Mouse (Mus musculus): Measurements from ENCODE around the gene Oxsr1. TPM values are rescaled to one million over a fixed set of nuclear protein-coding genes. Genes with fewer than 3 reads are reported as not detected.
"Not testable (repeated sequence)": the region's sequence is repeated elsewhere in the genome, so short reads cannot be mapped to it uniquely, and the experiment has no call there.

The Oxsr1 gene
- polyA plus RNA-seq, 1 experiment from 2014 or later, result 13.0 TPM

GRCm38 (mm10) chr9:119240286-119240997, 81.8 kb downstream of the Oxsr1 start:
- H3K4me2 ChIP-seq (replicated peaks), result no peak overlapping the region
- H3K9ac ChIP-seq (replicated peaks), result no peak overlapping the region
- H3K27me3 ChIP-seq, result no peaks in the 10 kb centered on the region
- ATAC-seq, result no peak
- no peak overlapping the region for H3K4me3 ChIP-seq (replicated peaks)
- H3K9me3 ChIP-seq, result no peaks in the 10 kb centered on the region
- peaks cover 61% of the 10 kb centered on the region for H3K36me3 ChIP-seq
- WGBS, result 86% methylated on average over 10 of the region's 10 CpGs
- H3K4me1 ChIP-seq (replicated peaks), result no peaks in the 10 kb centered on the region
- H3K27ac ChIP-seq, result no peak overlapping the region

- Histone ChIP-seq H3K4me3 (replicated peaks) (no peak overlapping the region), H3K27me3 (no peaks in the 10 kb centered on the region), H3K4me2 (replicated peaks) (no peak overlapping the region), H3K27ac (no peak overlapping the region), H3K4me1 (replicated peaks) (no peaks in the 10 kb centered on the region), H3K36me3 (peaks cover 56% of the 10 kb centered on the region), H3K9ac (replicated peaks) (no peak overlapping the region), H3K9me3 (no peaks in the 10 kb centered on the region)
- WGBS, result 97% methylated on average over 3 of the region's 3 CpGs
- no peak for ATAC-seq
Measured at GRCm38 (mm10) chr9:119239274-119239673, 83.0 kb downstream of the Oxsr1 start.

- Histone ChIP-seq H3K4me3 (replicated peaks) (no peak overlapping the region), H3K4me1 (replicated peaks) (no peaks in the 10 kb centered on the region), H3K36me3 (peaks cover 52% of the 10 kb centered on the region), H3K27ac (no peak overlapping the region), H3K4me2 (replicated peaks) (no peak overlapping the region), H3K9ac (replicated peaks) (no peak overlapping the region), H3K27me3 (no peaks in the 10 kb centered on the region), H3K9me3 (no peaks in the 10 kb centered on the region)
- 92% methylated on average over 4 of the region's 4 CpGs for WGBS
- ATAC-seq, result no peak
Measured at GRCm38 (mm10) chr9:119238796-119239195, 83.4 kb downstream of the Oxsr1 start.

- H3K9ac ChIP-seq (replicated peaks), result no peak overlapping the region
- H3K27me3 ChIP-seq, result no peaks in the 10 kb centered on the region
- no peak overlapping the region for H3K4me2 ChIP-seq (replicated peaks)
- 96% methylated on average over 7 of the region's 7 CpGs for WGBS
- H3K4me3 ChIP-seq (replicated peaks), result no peak overlapping the region
- no peak for ATAC-seq
- H3K9me3 ChIP-seq, result no peaks in the 10 kb centered on the region
- H3K4me1 ChIP-seq (replicated peaks), result no peaks in the 10 kb centered on the region
- 0 out of 2 replicates have a peak, but pooled peaks cover 5% of the 10 kb centered on the region for H3K36me3 ChIP-seq
- H3K27ac ChIP-seq, result no peak overlapping the region
Measured at GRCm38 (mm10) chr9:119231552-119231951, 90.7 kb downstream of the Oxsr1 start.

- Histone ChIP-seq H3K27ac (no peak overlapping the region), H3K9ac (replicated peaks) (no peak overlapping the region), H3K4me1 (replicated peaks) (no peaks in the 10 kb centered on the region), H3K27me3 (no peaks in the 10 kb centered on the region), H3K4me3 (replicated peaks) (no peak overlapping the region), H3K36me3 (peaks cover 6% of the 10 kb centered on the region), H3K4me2 (replicated peaks) (no peak overlapping the region), H3K9me3 (no peaks in the 10 kb centered on the region)
- no peak for ATAC-seq
- 90% methylated on average over 2 of the region's 2 CpGs for WGBS
Measured at GRCm38 (mm10) chr9:119230829-119231228, 91.4 kb downstream of the Oxsr1 start.

GRCm38 (mm10) chr9:119220249-119220648, 102.0 kb downstream of the Oxsr1 start:
- Histone ChIP-seq H3K4me2 (replicated peaks) (no peak overlapping the region), H3K36me3 (peaks cover 27% of the 10 kb centered on the region), H3K9me3 (no peaks in the 10 kb centered on the region), H3K9ac (replicated peaks) (no peak overlapping the region), H3K27me3 (no peaks in the 10 kb centered on the region), H3K27ac (no peak overlapping the region), H3K4me3 (replicated peaks) (no peak overlapping the region), H3K4me1 (replicated peaks) (no peaks in the 10 kb centered on the region)
- ATAC-seq, result no peak
- WGBS, result 93% methylated on average over 4 of the region's 4 CpGs

- no peaks in the 10 kb centered on the region for H3K9me3 ChIP-seq
- H3K36me3 ChIP-seq, result peaks cover 25% of the 10 kb centered on the region
- H3K27me3 ChIP-seq, result no peaks in the 10 kb centered on the region
- ATAC-seq, result no peak
- WGBS, result 90% methylated on average over 2 of the region's 2 CpGs
- no peak overlapping the region for H3K4me2 ChIP-seq (replicated peaks)
- no peak overlapping the region for H3K4me3 ChIP-seq (replicated peaks)
- no peak overlapping the region for H3K27ac ChIP-seq
- no peaks in the 10 kb centered on the region for H3K4me1 ChIP-seq (replicated peaks)
- H3K9ac ChIP-seq (replicated peaks), result no peak overlapping the region
Measured at GRCm38 (mm10) chr9:119219667-119220066, 102.6 kb downstream of the Oxsr1 start.

GRCm38 (mm10) chr9:119215341-119215740, 106.9 kb downstream of the Oxsr1 start:
- not testable (repeated sequence) for H3K4me2 ChIP-seq (replicated peaks); H3K9me3 ChIP-seq; ATAC-seq; H3K9ac ChIP-seq (replicated peaks); H3K4me1 ChIP-seq (replicated peaks); H3K27me3 ChIP-seq; H3K27ac ChIP-seq; H3K4me3 ChIP-seq (replicated peaks)
- H3K36me3 ChIP-seq, result 0 out of 2 replicates have a peak, but pooled peaks cover 11% of the 10 kb centered on the region
- 96% methylated on average over 2 of the region's 2 CpGs for WGBS

- Histone ChIP-seq H3K4me1 (replicated peaks) (no peaks in the 10 kb centered on the region), H3K27me3 (no peaks in the 10 kb centered on the region), H3K4me3 (replicated peaks) (no peak overlapping the region), H3K27ac (no peak overlapping the region), H3K9ac (replicated peaks) (no peak overlapping the region), H3K4me2 (replicated peaks) (no peak overlapping the region), H3K9me3 (no peaks in the 10 kb centered on the region), H3K36me3 (0 out of 2 replicates have a peak, but pooled peaks cover 11% of the 10 kb centered on the region)
- WGBS, result 94% methylated on average over 6 of the region's 6 CpGs
- no peak for ATAC-seq
Measured at GRCm38 (mm10) chr9:119214601-119215000, 107.6 kb downstream of the Oxsr1 start.

- Histone ChIP-seq H3K36me3 (0 out of 2 replicates have a peak, but pooled peaks cover 7% of the 10 kb centered on the region), H3K27ac (no peak overlapping the region), H3K4me2 (replicated peaks) (no peak overlapping the region), H3K4me3 (replicated peaks) (no peak overlapping the region), H3K9me3 (no peaks in the 10 kb centered on the region), H3K9ac (replicated peaks) (no peak overlapping the region), H3K4me1 (replicated peaks) (no peaks in the 10 kb centered on the region), H3K27me3 (no peaks in the 10 kb centered on the region)
- WGBS, result 75% methylated on average over 8 of the region's 8 CpGs
- no peak for ATAC-seq
Measured at GRCm38 (mm10) chr9:119212996-119213395, 109.2 kb downstream of the Oxsr1 start.

GRCm38 (mm10) chr9:119208998-119209397, 113.2 kb downstream of the Oxsr1 start, which contains the start of gene Slc22a13:
Gene Slc22a13 (minus strand): TSS chr9:119209098.
- no peak for ATAC-seq
- H3K4me1 ChIP-seq (replicated peaks), result no peaks in the 10 kb centered on the region
- no peak within 1 kb of the TSS for H3K9ac ChIP-seq (replicated peaks)
- no peaks in the 10 kb centered on the region for H3K27me3 ChIP-seq
- H3K4me3 ChIP-seq (replicated peaks), result no peak within 1 kb of the TSS
- H3K27ac ChIP-seq, result no peak within 1 kb of the TSS
- peaks cover 8% of the 10 kb centered on the region for H3K9me3 ChIP-seq
- H3K4me2 ChIP-seq (replicated peaks), result no peak within 1 kb of the TSS
- no peaks in the 10 kb centered on the region for H3K36me3 ChIP-seq
- WGBS, result 96% methylated on average over 4 of the region's 4 CpGs

- H3K4me2 ChIP-seq (replicated peaks), result no peak overlapping the region
- no peaks in the 10 kb centered on the region for H3K27me3 ChIP-seq
- 83% methylated on average over 4 of the region's 4 CpGs for WGBS
- H3K36me3 ChIP-seq, result no peaks in the 10 kb centered on the region
- no peak overlapping the region for H3K4me3 ChIP-seq (replicated peaks)
- ATAC-seq, result no peak
- peaks cover 8% of the 10 kb centered on the region for H3K9me3 ChIP-seq
- H3K4me1 ChIP-seq (replicated peaks), result no peaks in the 10 kb centered on the region
- H3K9ac ChIP-seq (replicated peaks), result no peak overlapping the region
- H3K27ac ChIP-seq, result no peak overlapping the region
Measured at GRCm38 (mm10) chr9:119207113-119207512, 115.1 kb downstream of the Oxsr1 start.

- Histone ChIP-seq H3K36me3 (no peaks in the 10 kb centered on the region), H3K4me1 (replicated peaks) (no peaks in the 10 kb centered on the region), H3K9ac (replicated peaks) (no peak overlapping the region), H3K27ac (no peak overlapping the region), H3K4me2 (replicated peaks) (no peak overlapping the region), H3K9me3 (peaks cover 8% of the 10 kb centered on the region), H3K4me3 (replicated peaks) (no peak overlapping the region), H3K27me3 (no peaks in the 10 kb centered on the region)
- 79% methylated on average over 2 of the region's 2 CpGs for WGBS
- no peak for ATAC-seq
Measured at GRCm38 (mm10) chr9:119206666-119207065, 115.6 kb downstream of the Oxsr1 start.

Data from midbrain, embryonic 13.5 days (tissue).